Mouse (Mus musculus) olfactory bulb, adult 2 months (tissue): Measurements from ENCODE around the gene Ptpn4.

Source experiments
- CTCF ChIP-seq: fragments of 200-500 bp; IDR thresholded peaks from 2 replicates; pipeline ENCODE4 v1.5.1; 2012; ENCODE audit warnings: low read depth, mild to moderate bottlenecking, low read length, moderate library complexity; ENCODE audit not compliant: insufficient read depth
- POLR2A ChIP-seq: fragments of 200-500 bp; IDR thresholded peaks from 2 replicates; pipeline ENCODE4 v1.6.1; 2012; ENCODE audit warnings: mild to moderate bottlenecking, low read depth, low read length, moderate library complexity; ENCODE audit not compliant: insufficient read depth

DNA sequence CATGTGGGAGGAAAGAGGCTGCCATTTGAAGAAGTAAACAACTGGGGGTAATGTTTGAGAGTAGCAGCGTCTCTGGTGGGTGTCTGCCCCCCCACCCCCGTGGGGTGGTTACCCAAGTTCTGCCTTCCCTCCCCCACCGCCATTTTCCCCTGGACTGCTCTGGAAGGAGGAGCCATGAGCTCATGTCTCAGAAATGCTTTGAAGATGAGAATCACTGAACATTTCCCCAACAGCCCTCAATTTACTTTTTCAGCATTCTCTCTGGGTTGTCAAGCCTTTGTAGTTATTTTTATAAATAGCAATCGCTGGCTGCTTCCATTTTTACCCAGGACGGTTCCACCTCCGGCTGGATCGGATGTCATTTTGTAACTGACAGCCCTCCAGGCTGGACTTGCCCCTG, 48.9 kb upstream of the Ptpn4 start:
- TF ChIP-seq POLR2A: no peak
- TF ChIP-seq CTCF: no peak
